Mouse (Mus musculus) heart, embryonic 11.5 days (tissue): ENCODE measurements around the gene Sarm1. TPM values are rescaled to one million over a fixed set of nuclear protein-coding genes. Genes with fewer than 3 reads are reported as not detected.
A peak's percentile ranks its signal among the peaks of the same experiment; 100 is the strongest.

ENCODE experiments used
- ATAC-seq: fragments of 200-750 bp; cut with Nextera tagmentation; replicated peaks from 2 replicates; pipeline ENCODE4 v1.8.0; 2017; ENCODE audit warnings: moderate library complexity; ENCODE audit not compliant: insufficient number of reproducible peaks, low FRiP score, low TSS enrichment
- H3K27ac ChIP-seq: fragments of 300-500 bp; sonication (generic); 2 replicates; pipeline ENCODE4 v1.5.1; 2014; ENCODE audit warnings: mild to moderate bottlenecking, low read depth, low read length
- H3K27me3 ChIP-seq: fragments of 300-500 bp; sonication (generic); 2 replicates; pipeline ENCODE4 v1.6.1; 2014; ENCODE audit warnings: mild to moderate bottlenecking, low read length, mixed read lengths; ENCODE audit not compliant: control insufficient read depth, insufficient read depth
- H3K36me3 ChIP-seq: fragments of 300-500 bp; sonication (generic); 2 replicates; pipeline ENCODE4 v1.6.1; 2014; ENCODE audit warnings: mild to moderate bottlenecking, low read length, moderate library complexity, mixed read lengths; ENCODE audit not compliant: control insufficient read depth, insufficient read depth
- H3K4me1 ChIP-seq: fragments of 300-500 bp; sonication (generic); 2 replicates; pipeline ENCODE4 v1.6.1; 2014; ENCODE audit warnings: low read length; ENCODE audit not compliant: control insufficient read depth, insufficient read depth
- H3K4me2 ChIP-seq: fragments of 300-500 bp; sonication (generic); 2 replicates; pipeline ENCODE4 v1.6.1; 2014; ENCODE audit warnings: mild to moderate bottlenecking, moderate library complexity
- H3K4me3 ChIP-seq: fragments of 300-500 bp; sonication (generic); 2 replicates; pipeline ENCODE4 v1.5.1; 2014; ENCODE audit warnings: low read depth, low read length
- H3K9ac ChIP-seq: fragments of 300-500 bp; sonication (generic); 2 replicates; pipeline ENCODE4 v1.6.1; 2014; ENCODE audit warnings: mild to moderate bottlenecking, low read depth, low read length, moderate library complexity
- H3K9me3 ChIP-seq: fragments of 300-500 bp; sonication (generic); replicated peaks from 2 replicates; pipeline ENCODE4 v1.6.1; 2016; ENCODE audit warnings: low read length; ENCODE audit not compliant: control insufficient read depth
- WGBS: fragments of 180-500 bp; shearing (Covaris S2); extraction: QIAGEN DNeasy Blood & Tissue Kit; methylation state at CpG from one replicate; pipeline ENCODE4 v1.1.7; 2014; ENCODE audit not compliant: insufficient replicate concordance; 5-methylcytosine and 5-hydroxymethylcytosine counted together
- polyA plus RNA-seq: library from polyadenylated mRNA; unstranded; fragments of >200 nt; fragmentation: Nextera tagmentation; extraction: Ambion mirVana; gene quantifications from 2 replicates; pipeline ENCODE4 v1.2.1, GENCODE M21; 2014

The Sarm1 gene
- polyA plus RNA-seq, 1 experiment from 2014 or later = 0.39 TPM

- Histone ChIP-seq H3K4me3 (no peak overlapping the region), H3K27me3 (no peaks in the 10 kb centered on the region), H3K27ac (no peak overlapping the region), H3K36me3 (no peaks in the 10 kb centered on the region), H3K4me2 (no peak overlapping the region), H3K9me3 (no peaks in the 10 kb centered on the region), H3K4me1 (peaks cover 24% of the 10 kb centered on the region), H3K9ac (no peak overlapping the region)
- no peak for ATAC-seq
- WGBS = 84% methylated on average over 5 of the region's 5 CpGs
These were observed 34.9 kb downstream of the Sarm1 start for GRCm38 (mm10) chr11:78462669-78463068.

- no peak for ATAC-seq
- WGBS = 58% methylated on average over 1 of the region's 1 CpGs
- Histone ChIP-seq H3K36me3 (no peaks in the 10 kb centered on the region), H3K9me3 (no peaks in the 10 kb centered on the region), H3K27me3 (no peaks in the 10 kb centered on the region), H3K27ac (no peak overlapping the region), H3K9ac (no peak overlapping the region), H3K4me1 (peaks cover 24% of the 10 kb centered on the region), H3K4me2 (no peak overlapping the region), H3K4me3 (no peak overlapping the region)
These were observed 35.7 kb downstream of the Sarm1 start for GRCm38 (mm10) chr11:78461894-78462293.

- Histone ChIP-seq H3K27ac (no peak overlapping the region), H3K4me2 (no peak overlapping the region), H3K9me3 (no peaks in the 10 kb centered on the region), H3K27me3 (0 out of 2 replicates have a peak, but pooled peaks cover 2% of the 10 kb centered on the region), H3K36me3 (no peaks in the 10 kb centered on the region), H3K4me3 (no peak overlapping the region), H3K4me1 (peaks cover 5% of the 10 kb centered on the region), H3K9ac (no peak overlapping the region)
- ATAC-seq = no peak
- 75% methylated on average over 17 of the region's 17 CpGs for WGBS
These were observed 38.8 kb downstream of the Sarm1 start for GRCm38 (mm10) chr11:78458740-78459139.

GRCm38 (mm10) chr11:78455308-78455707 lies 42.2 kb downstream of the Sarm1 start:
- no peak overlapping the region for H3K9ac ChIP-seq
- WGBS = 30% methylated on average over 5 of the region's 5 CpGs
- no peak overlapping the region for H3K4me3 ChIP-seq
- no peaks in the 10 kb centered on the region for H3K9me3 ChIP-seq
- ATAC-seq = no peak
- H3K4me2 ChIP-seq = peak overlapping the region; percentile 27
- H3K27ac ChIP-seq = no peak overlapping the region
- H3K4me1 ChIP-seq = peaks cover 3% of the 10 kb centered on the region; the same call in 1 of the 2 replicates
- no peaks in the 10 kb centered on the region for H3K36me3 ChIP-seq
- H3K27me3 ChIP-seq = 0 out of 2 replicates have a peak, but pooled peaks cover 2% of the 10 kb centered on the region

GRCm38 (mm10) chr11:78454276-78454675 lies 43.3 kb downstream of the Sarm1 start:
- 68% methylated on average over 7 of the region's 7 CpGs for WGBS
- peaks cover 3% of the 10 kb centered on the region; the same call in 1 of the 2 replicates for H3K4me1 ChIP-seq
- H3K4me3 ChIP-seq = no peak overlapping the region
- H3K27me3 ChIP-seq = 0 out of 2 replicates have a peak, but pooled peaks cover 2% of the 10 kb centered on the region
- no peaks in the 10 kb centered on the region for H3K36me3 ChIP-seq
- H3K4me2 ChIP-seq = no peak overlapping the region
- ATAC-seq = no peak
- H3K9ac ChIP-seq = no peak overlapping the region
- H3K27ac ChIP-seq = no peak overlapping the region
- H3K9me3 ChIP-seq = no peaks in the 10 kb centered on the region

GRCm38 (mm10) chr11:78453675-78454074 lies 43.9 kb downstream of the Sarm1 start:
- ATAC-seq = no peak

GRCm38 (mm10) chr11:78450337-78450736 lies 47.2 kb downstream of the Sarm1 start:
- 35% methylated on average over 2 of the region's 2 CpGs for WGBS
- Histone ChIP-seq H3K27ac (no peak overlapping the region), H3K9me3 (no peaks in the 10 kb centered on the region), H3K36me3 (no peaks in the 10 kb centered on the region), H3K4me3 (no peak overlapping the region), H3K27me3 (no peaks in the 10 kb centered on the region), H3K9ac (no peak overlapping the region), H3K4me1 (no peaks in the 10 kb centered on the region), H3K4me2 (no peak overlapping the region)
- no peak for ATAC-seq

More at GRCm38 (mm10) chr11:78453675-78454074, 43.9 kb downstream of the Sarm1 start:
- Histone ChIP-seq H3K9me3 (no peaks in the 10 kb centered on the region), H3K9ac (no peak overlapping the region), H3K27me3 (0 out of 2 replicates have a peak, but pooled peaks cover 2% of the 10 kb centered on the region), H3K36me3 (no peaks in the 10 kb centered on the region), H3K4me2 (no peak overlapping the region), H3K4me3 (no peak overlapping the region), H3K4me1 (peaks cover 3% of the 10 kb centered on the region; the same call in 1 of the 2 replicates), H3K27ac (no peak overlapping the region)
- 8% methylated on average over 4 of the region's 4 CpGs for WGBS

GRCm38 (mm10) chr11:78448242-78448641 lies 49.3 kb downstream of the Sarm1 start:
- H3K4me1 ChIP-seq = no peaks in the 10 kb centered on the region
- 87% methylated on average over 1 of the region's 1 CpGs for WGBS
- ATAC-seq = no peak
- H3K9me3 ChIP-seq = no peaks in the 10 kb centered on the region
- H3K27ac ChIP-seq = no peak overlapping the region
- H3K4me2 ChIP-seq = no peak overlapping the region
- no peak overlapping the region for H3K4me3 ChIP-seq
- no peaks in the 10 kb centered on the region for H3K36me3 ChIP-seq
- H3K27me3 ChIP-seq = no peaks in the 10 kb centered on the region
- H3K9ac ChIP-seq = no peak overlapping the region

- no peak overlapping the region for H3K9ac ChIP-seq
- H3K36me3 ChIP-seq = no peaks in the 10 kb centered on the region
- H3K4me3 ChIP-seq = no peak overlapping the region
- H3K27me3 ChIP-seq = no peaks in the 10 kb centered on the region
- no peak for ATAC-seq
- no peak overlapping the region for H3K27ac ChIP-seq
- no peaks in the 10 kb centered on the region for H3K9me3 ChIP-seq
- no peak overlapping the region for H3K4me2 ChIP-seq
- 60% methylated on average over 3 of the region's 3 CpGs for WGBS
- no peaks in the 10 kb centered on the region for H3K4me1 ChIP-seq
These were observed 50.4 kb downstream of the Sarm1 start for GRCm38 (mm10) chr11:78447168-78447567.
